Mouse (Mus musculus) mature B cell (primary cell): ENCODE measurements around the gene Fchsd2.

ENCODE experiments used
- in situ Hi-C: fragments of 300-500 bp; cut with MboI; formaldehyde crosslinking; loops from 2 replicates; pipeline ENCODE4 v1.14.3; 2019

Fchsd2 gene

GRCm38 (mm10) chr7:101191326-101191969 lies 98.8 kb downstream of the Fchsd2 start:
- in situ Hi-C loops, result no loop called here

GRCm38 (mm10) chr7:101210826-101211225 lies 118.2 kb downstream of the Fchsd2 start:
- in situ Hi-C loops, result no loop called here

- in situ Hi-C loops, result no loop called here
Measured at GRCm38 (mm10) chr7:101213515-101214263, 121.0 kb downstream of the Fchsd2 start.

- in situ Hi-C loops, result no loop called here
Measured at GRCm38 (mm10) chr7:101216724-101217123, 124.1 kb downstream of the Fchsd2 start.

GRCm38 (mm10) chr7:101223501-101223900 lies 130.8 kb downstream of the Fchsd2 start:
- in situ Hi-C loops, result no loop called here

- in situ Hi-C loops, result no loop called here
Measured at GRCm38 (mm10) chr7:101229336-101229735, 136.7 kb downstream of the Fchsd2 start.

GRCm38 (mm10) chr7:101231458-101231857 lies 138.8 kb downstream of the Fchsd2 start:
- in situ Hi-C loops, result no loop called here

- in situ Hi-C loops, result no loop called here
Measured at GRCm38 (mm10) chr7:101232716-101233115, 140.1 kb downstream of the Fchsd2 start.

GRCm38 (mm10) chr7:101236712-101237473 lies 144.2 kb downstream of the Fchsd2 start:
- in situ Hi-C loops, result no loop called here

- in situ Hi-C loops, result no loop called here
Measured at GRCm38 (mm10) chr7:101248760-101249159, 156.1 kb downstream of the Fchsd2 start.

GRCm38 (mm10) chr7:101249173-101249572 lies 156.5 kb downstream of the Fchsd2 start:
- in situ Hi-C loops, result no loop called here

- in situ Hi-C loops, result no loop called here
Measured at GRCm38 (mm10) chr7:101253071-101253470, 160.4 kb downstream of the Fchsd2 start.

GRCm38 (mm10) chr7:101258482-101258881 lies 165.8 kb downstream of the Fchsd2 start:
- in situ Hi-C loops, result no loop called here

- in situ Hi-C loops, result no loop called here
Measured at GRCm38 (mm10) chr7:101261941-101262546, 169.4 kb downstream of the Fchsd2 start.

- in situ Hi-C loops, result no loop called here
Measured at GRCm38 (mm10) chr7:101263511-101263910, 170.8 kb downstream of the Fchsd2 start.

- in situ Hi-C loops, result no loop called here
Measured at GRCm38 (mm10) chr7:101267457-101268259, 175.0 kb downstream of the Fchsd2 start.

GRCm38 (mm10) chr7:101271602-101272001 lies 178.9 kb downstream of the Fchsd2 start:
- in situ Hi-C loops, result no loop called here

GRCm38 (mm10) chr7:101272466-101273160 lies 179.9 kb downstream of the Fchsd2 start:
- in situ Hi-C loops, result no loop called here

GRCm38 (mm10) chr7:101282721-101283120 lies 190.1 kb downstream of the Fchsd2 start:
- in situ Hi-C loops, result no loop called here

GRCm38 (mm10) chr7:101284504-101284903 lies 191.8 kb downstream of the Fchsd2 start:
- in situ Hi-C loops, result no loop called here

GRCm38 (mm10) chr7:101286891-101287290 lies 194.2 kb downstream of the Fchsd2 start:
- in situ Hi-C loops, result no loop called here
